Mouse (Mus musculus) forebrain, embryonic 12.5 days (tissue): ENCODE data around the gene Rpl3. TPM values are rescaled to one million over a fixed set of nuclear protein-coding genes. Genes with fewer than 3 reads are reported as not detected.
A peak's percentile ranks its signal among the peaks of the same experiment; 100 is the strongest.

Experiments
- ATAC-seq: fragments of 200-750 bp; cut with Nextera tagmentation; 2 replicates; pipeline ENCODE4 v1.8.0; 2017; ENCODE audit warnings: moderate TSS enrichment; ENCODE audit not compliant: low FRiP score
- H3K27ac ChIP-seq: fragments of 300-500 bp; sonication (generic); 2 replicates; pipeline ENCODE4 v1.5.1; 2016; ENCODE audit warnings: mild to moderate bottlenecking
- H3K27me3 ChIP-seq: fragments of 300-500 bp; sonication (generic); 2 replicates; pipeline ENCODE4 v1.6.1; 2016; ENCODE audit warnings: mild to moderate bottlenecking
- H3K36me3 ChIP-seq: fragments of 300-500 bp; sonication (generic); replicated peaks from 2 replicates; pipeline ENCODE4 v1.6.1; 2016; ENCODE audit warnings: mild to moderate bottlenecking
- H3K4me1 ChIP-seq: fragments of 300-500 bp; sonication (generic); 2 replicates; pipeline ENCODE4 v1.6.1; 2016
- H3K4me2 ChIP-seq: fragments of 300-500 bp; sonication (generic); 2 replicates; pipeline ENCODE4 v1.6.1; 2016; ENCODE audit warnings: mild to moderate bottlenecking, moderate library complexity
- H3K4me3 ChIP-seq: fragments of 300-500 bp; sonication (generic); replicated peaks from 2 replicates; pipeline ENCODE4 v1.5.1; 2016; ENCODE audit warnings: mild to moderate bottlenecking
- H3K9ac ChIP-seq: fragments of 300-500 bp; sonication (generic); 2 replicates; pipeline ENCODE4 v1.6.1; 2016; ENCODE audit warnings: mild to moderate bottlenecking
- H3K9me3 ChIP-seq: fragments of 300-500 bp; sonication (generic); 2 replicates; pipeline ENCODE4 v1.6.1; 2016
- WGBS: fragments of 180-500 bp; shearing (Covaris S2); methylation state at CpG from one replicate; pipeline ENCODE4 v1.1.7; 2016; 5-methylcytosine and 5-hydroxymethylcytosine counted together
- polyA plus RNA-seq: library from polyadenylated mRNA; unstranded; fragments of >200 nt; fragmentation: Nextera tagmentation; extraction: Ambion mirVana; gene quantifications from 2 replicates; pipeline ENCODE4 v1.2.1, GENCODE M21; 2016

Gene Rpl3
- polyA plus RNA-seq, 1 experiment from 2014 or later: 694 TPM

- peaks cover 31% of the 10 kb centered on the region for H3K4me1 ChIP-seq
- H3K9me3 ChIP-seq: no peaks in the 10 kb centered on the region
- no peak overlapping the region for H3K27ac ChIP-seq
- H3K27me3 ChIP-seq: peaks cover 31% of the 10 kb centered on the region
- no peak for ATAC-seq
- H3K4me3 ChIP-seq: no peak overlapping the region
- no peak overlapping the region for H3K4me2 ChIP-seq
- H3K9ac ChIP-seq: no peak overlapping the region
- WGBS: 76% methylated on average over 10 of the region's 10 CpGs
- H3K36me3 ChIP-seq: no peaks in the 10 kb centered on the region
Observed at GRCm38 (mm10) chr15:80096406-80096805, 4.7 kb upstream of the Rpl3 start.

GRCm38 (mm10) chr15:80095596-80095995 is 3.9 kb upstream of the Rpl3 start:
- Histone ChIP-seq H3K4me1 (peaks cover 34% of the 10 kb centered on the region), H3K27me3 (peaks cover 35% of the 10 kb centered on the region), H3K9ac (no peak overlapping the region), H3K27ac (no peak overlapping the region), H3K4me3 (no peak overlapping the region), H3K36me3 (no peaks in the 10 kb centered on the region), H3K9me3 (no peaks in the 10 kb centered on the region), H3K4me2 (no peak overlapping the region)
- no peak for ATAC-seq
- 78% methylated on average over 1 of the region's 1 CpGs for WGBS

- 94% methylated on average over 13 of the region's 13 CpGs for WGBS
- H3K36me3 ChIP-seq: no peaks in the 10 kb centered on the region
- H3K4me1 ChIP-seq: peaks cover 35% of the 10 kb centered on the region
- H3K9me3 ChIP-seq: no peaks in the 10 kb centered on the region
- no peak overlapping the region for H3K4me3 ChIP-seq
- H3K9ac ChIP-seq: no peak overlapping the region
- H3K27ac ChIP-seq: no peak overlapping the region
- H3K27me3 ChIP-seq: peaks cover 35% of the 10 kb centered on the region
- ATAC-seq: no peak
- no peak overlapping the region for H3K4me2 ChIP-seq
Observed at GRCm38 (mm10) chr15:80094201-80094600, 2.5 kb upstream of the Rpl3 start.

- ATAC-seq: no peak
- Histone ChIP-seq H3K9ac (no peak overlapping the region), H3K4me2 (peak overlapping the region; percentile 89), H3K4me1 (peaks cover 22% of the 10 kb centered on the region), H3K9me3 (no peaks in the 10 kb centered on the region), H3K36me3 (no peaks in the 10 kb centered on the region), H3K27me3 (peaks cover 35% of the 10 kb centered on the region), H3K27ac (no peak overlapping the region), H3K4me3 (peak overlapping the region; percentile 79)
- 22% methylated on average over 8 of the region's 8 CpGs for WGBS
Observed at GRCm38 (mm10) chr15:80092599-80092998, 931 bp upstream of the Rpl3 start.

GRCm38 (mm10) chr15:80092041-80092441 is 373 bp upstream of the Rpl3 start:
- Histone ChIP-seq H3K4me1 (peaks cover 16% of the 10 kb centered on the region), H3K27me3 (peaks cover 35% of the 10 kb centered on the region), H3K27ac (no peak overlapping the region), H3K36me3 (no peaks in the 10 kb centered on the region), H3K4me2 (peak overlapping the region; percentile 89), H3K4me3 (peak overlapping the region; percentile 79), H3K9ac (peak overlapping the region; percentile 73), H3K9me3 (no peaks in the 10 kb centered on the region)
- WGBS: 20% methylated on average over 7 of the region's 7 CpGs
- ATAC-seq: 0 out of 2 replicates have a peak, but pooled peaks have one; percentile 16

GRCm38 (mm10) chr15:80090741-80091120 is 937 bp downstream of the Rpl3 start:
- Histone ChIP-seq H3K27me3 (peaks cover 34% of the 10 kb centered on the region), H3K9ac (peak overlapping the region; percentile 73), H3K4me3 (peak overlapping the region; percentile 79), H3K36me3 (no peaks in the 10 kb centered on the region), H3K27ac (0 out of 2 replicates have a peak overlapping the region, but pooled peaks have one; percentile 31), H3K4me2 (peak overlapping the region; percentile 89), H3K4me1 (peaks cover 15% of the 10 kb centered on the region), H3K9me3 (no peaks in the 10 kb centered on the region)
- WGBS: under 1% methylated on average over 17 of the region's 17 CpGs
- ATAC-seq: 0 out of 2 replicates have a peak, but pooled peaks have one; percentile 37

GRCm38 (mm10) chr15:80090155-80090554 is 1.5 kb downstream of the Rpl3 start:
- Histone ChIP-seq H3K36me3 (no peaks in the 10 kb centered on the region), H3K9me3 (no peaks in the 10 kb centered on the region), H3K4me3 (no peak overlapping the region), H3K27ac (no peak overlapping the region), H3K4me2 (peak overlapping the region; percentile 89; the same call in 1 of the 2 replicates), H3K4me1 (peaks cover 15% of the 10 kb centered on the region), H3K27me3 (peaks cover 31% of the 10 kb centered on the region), H3K9ac (no peak overlapping the region)
- 73% methylated on average over 11 of the region's 11 CpGs for WGBS
- no peak for ATAC-seq

GRCm38 (mm10) chr15:80088637-80089036 is 3.0 kb downstream of the Rpl3 start:
- Histone ChIP-seq H3K36me3 (no peaks in the 10 kb centered on the region), H3K27me3 (peaks cover 24% of the 10 kb centered on the region), H3K4me1 (peaks cover 15% of the 10 kb centered on the region), H3K27ac (no peak overlapping the region), H3K4me2 (no peak overlapping the region), H3K9me3 (no peaks in the 10 kb centered on the region), H3K4me3 (no peak overlapping the region), H3K9ac (no peak overlapping the region)
- 0 out of 2 replicates have a peak, but pooled peaks have one; percentile 30 for ATAC-seq
- 30% methylated on average over 4 of the region's 4 CpGs for WGBS

- Histone ChIP-seq H3K4me1 (peaks cover 16% of the 10 kb centered on the region), H3K4me3 (no peak overlapping the region), H3K27me3 (peaks cover 15% of the 10 kb centered on the region), H3K36me3 (no peaks in the 10 kb centered on the region), H3K4me2 (no peak overlapping the region), H3K9ac (no peak overlapping the region), H3K27ac (no peak overlapping the region), H3K9me3 (no peaks in the 10 kb centered on the region)
- 89% methylated on average over 9 of the region's 9 CpGs for WGBS
- no peak for ATAC-seq
Observed at GRCm38 (mm10) chr15:80087406-80088012, 4.2 kb downstream of the Rpl3 start.

- H3K27ac ChIP-seq: peak overlapping the region; percentile 93
- no peaks in the 10 kb centered on the region for H3K27me3 ChIP-seq
- H3K4me3 ChIP-seq: peak overlapping the region; percentile 68
- H3K36me3 ChIP-seq: peaks cover 35% of the 10 kb centered on the region
- H3K9me3 ChIP-seq: no peaks in the 10 kb centered on the region
- H3K4me2 ChIP-seq: peak overlapping the region; percentile 73
- peaks cover 31% of the 10 kb centered on the region for H3K4me1 ChIP-seq
- H3K9ac ChIP-seq: peak overlapping the region; percentile 56
- ATAC-seq: peak; percentile 17
- WGBS: 2% methylated on average over 12 of the region's 12 CpGs
Observed at GRCm38 (mm10) chr15:80083740-80084139, 7.9 kb downstream of the Rpl3 start.

- Histone ChIP-seq H3K27ac (peak overlapping the region; percentile 93), H3K9ac (peak overlapping the region; percentile 89), H3K9me3 (no peaks in the 10 kb centered on the region), H3K4me1 (peaks cover 31% of the 10 kb centered on the region), H3K4me3 (peak overlapping the region; percentile 68), H3K27me3 (no peaks in the 10 kb centered on the region), H3K4me2 (peak overlapping the region; percentile 73), H3K36me3 (peaks cover 39% of the 10 kb centered on the region)
- peak; percentile 96 for ATAC-seq
- WGBS: under 1% methylated on average over 30 of the region's 30 CpGs
Observed at GRCm38 (mm10) chr15:80083276-80083731, 8.4 kb downstream of the Rpl3 start.

GRCm38 (mm10) chr15:80082661-80083275 is 8.9 kb downstream of the Rpl3 start:
- Histone ChIP-seq H3K4me2 (peak overlapping the region; percentile 73), H3K9ac (peak overlapping the region; percentile 89), H3K27me3 (no peaks in the 10 kb centered on the region), H3K4me1 (peaks cover 31% of the 10 kb centered on the region), H3K4me3 (peak overlapping the region; percentile 68), H3K36me3 (peaks cover 45% of the 10 kb centered on the region), H3K27ac (peak overlapping the region; percentile 84), H3K9me3 (no peaks in the 10 kb centered on the region)
- under 1% methylated on average over 21 of the region's 21 CpGs for WGBS
- ATAC-seq: peak; percentile 64
